Mouse (Mus musculus): ENCODE results near the gene Spg11. TPM values are rescaled to one million over a fixed set of nuclear protein-coding genes. Genes with fewer than 3 reads are reported as not detected.

Spg11 gene
- 12.0 and 12.7 TPM in 2 replicates for polyA plus RNA-seq (2012; rRNA removed)

GRCm38 (mm10) chr2:122117961-122118958 lies at the start of gene Spg11:
Spg11 (minus strand) TSS chr2:122118386.

GRCm38 (mm10) chr2:122160680-122161079 lies 42.5 kb upstream of the Spg11 start, which contains the start of gene Trim69:
Trim69 (plus strand) TSS chr2:122160700.

GRCm38 (mm10) chr2:122147508-122148241 lies 29.5 kb upstream of the Spg11 start, which contains the start of gene B2m:
B2m (plus strand) TSS chr2:122147686.

GRCm38 (mm10) chr2:122027862-122028755 lies 90.1 kb downstream of the Spg11 start, which contains the start of gene Eif3j1:
Eif3j1 (plus strand) TSS chr2:122028546.

Other genes starting within 250 kb of the Spg11 start
- 30.0 and 41.0 TPM in 2 replicates for gene Ctdspl2, start 162.4 kb downstream of the Spg11 start, polyA plus RNA-seq (2012; rRNA removed)
- 0.22 and 0.45 TPM in 2 replicates for gene Mageb3, start 162.3 kb downstream of the Spg11 start, polyA plus RNA-seq (2012; rRNA removed)
- gene Eif3j1, start 89.8 kb downstream of the Spg11 start, polyA plus RNA-seq (2012; rRNA removed): 22.5 and 31.2 TPM in 2 replicates
- gene B2m, start 29.3 kb upstream of the Spg11 start, polyA plus RNA-seq (2012; rRNA removed): 42.6 and 81.9 TPM in 2 replicates
- 0.11 and 0.13 TPM in 2 replicates for gene Trim69, start 42.3 kb upstream of the Spg11 start, polyA plus RNA-seq (2012; rRNA removed)
- gene Patl2, start 67.8 kb upstream of the Spg11 start, polyA plus RNA-seq (2012; rRNA removed): 0.02 TPM in 1 of 2 replicates, not detected in the other
- gene Terb2, start 67.9 kb upstream of the Spg11 start, polyA plus RNA-seq (2012; rRNA removed): not detected in 2 replicates
- gene Sord, start 116.4 kb upstream of the Spg11 start, polyA plus RNA-seq (2012; rRNA removed): 16.9 and 23.1 TPM in 2 replicates
- gene Duox2, start 180.1 kb upstream of the Spg11 start, polyA plus RNA-seq (2012; rRNA removed): 0.02 TPM in 2 replicates
- gene Duoxa2, start 180.5 kb upstream of the Spg11 start, polyA plus RNA-seq (2012; rRNA removed): 0.04 TPM in 1 of 2 replicates, not detected in the other
- 0.10 and 0.16 TPM in 2 replicates for gene Duoxa1, start 195.3 kb upstream of the Spg11 start, polyA plus RNA-seq (2012; rRNA removed)
- 0.02 and 0.04 TPM in 2 replicates for gene Duox1, start 197.3 kb upstream of the Spg11 start, polyA plus RNA-seq (2012; rRNA removed)